Mouse (Mus musculus): Measurements from ENCODE around the gene Notch3. TPM values are rescaled to one million over a fixed set of nuclear protein-coding genes. Genes with fewer than 3 reads are reported as not detected.

Gene Notch3
- polyA plus RNA-seq, 2 experiments = 0.22 to 0.66 TPM

DNA sequence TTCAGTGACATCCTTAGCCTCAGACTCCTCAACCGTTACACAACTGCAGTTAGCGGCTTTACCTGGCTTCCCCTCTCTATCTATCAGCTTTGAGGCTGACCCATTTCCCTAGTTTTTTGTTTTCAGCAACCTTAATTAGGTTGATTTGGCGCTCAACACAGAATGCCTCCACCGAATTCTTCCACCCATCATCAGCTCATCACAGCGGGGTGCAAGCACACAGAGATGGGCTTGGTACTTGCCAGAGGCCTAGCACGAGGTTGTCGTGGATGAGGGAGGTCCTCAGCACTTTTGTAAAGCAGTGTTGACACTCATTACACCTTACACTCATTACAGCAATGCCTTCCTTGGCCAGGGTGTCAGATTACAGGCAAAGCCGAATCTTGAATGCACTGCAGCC lies 16.4 kb upstream of the Notch3 start:
- Histone ChIP-seq H3K4me2 (ENCODE audit: low read depth) (no peak overlapping the region), H3K27ac (no peak overlapping the region), H3K9me3 (ENCODE audit: control insufficient read depth, low read length) (no peaks in the 10 kb centered on the region), H3K9ac (replicated peaks) (no peak overlapping the region), H3K4me1 (replicated peaks; ENCODE audit: control insufficient read depth in 2 of 2, insufficient read depth in 2 of 2, low read length in 1 of 2) (no peaks in the 10 kb centered on the region), H3K36me3 (replicated peaks; ENCODE audit: control insufficient read depth, insufficient read depth, low read depth) (no peaks in the 10 kb centered on the region), H3K4me3 (ENCODE audit: insufficient read depth in 1 of 2, low read depth in 2 of 2, low read length in 2 of 2) (no peak overlapping the region), H3K27me3 (ENCODE audit: control insufficient read depth, insufficient read depth, low read length) (peaks cover 1% of the 10 kb centered on the region; the same call in 1 of the 2 replicates)
- WGBS (ENCODE audit: insufficient replicate concordance) = 41% methylated on average over 8 of the region's 8 CpGs
- no peak for DNase-seq (ENCODE audit: low read depth in 3 of 3, low spot score in 3 of 3)
- no peak for ATAC-seq (ENCODE audit: insufficient read depth)
- TF ChIP-seq CTCF (IDR thresholded peaks at IDR 0.05; ENCODE audit: low read depth) (no peak), EP300 (IDR thresholded peaks at IDR 0.05; ENCODE audit: low read depth) (no peak)

DNA sequence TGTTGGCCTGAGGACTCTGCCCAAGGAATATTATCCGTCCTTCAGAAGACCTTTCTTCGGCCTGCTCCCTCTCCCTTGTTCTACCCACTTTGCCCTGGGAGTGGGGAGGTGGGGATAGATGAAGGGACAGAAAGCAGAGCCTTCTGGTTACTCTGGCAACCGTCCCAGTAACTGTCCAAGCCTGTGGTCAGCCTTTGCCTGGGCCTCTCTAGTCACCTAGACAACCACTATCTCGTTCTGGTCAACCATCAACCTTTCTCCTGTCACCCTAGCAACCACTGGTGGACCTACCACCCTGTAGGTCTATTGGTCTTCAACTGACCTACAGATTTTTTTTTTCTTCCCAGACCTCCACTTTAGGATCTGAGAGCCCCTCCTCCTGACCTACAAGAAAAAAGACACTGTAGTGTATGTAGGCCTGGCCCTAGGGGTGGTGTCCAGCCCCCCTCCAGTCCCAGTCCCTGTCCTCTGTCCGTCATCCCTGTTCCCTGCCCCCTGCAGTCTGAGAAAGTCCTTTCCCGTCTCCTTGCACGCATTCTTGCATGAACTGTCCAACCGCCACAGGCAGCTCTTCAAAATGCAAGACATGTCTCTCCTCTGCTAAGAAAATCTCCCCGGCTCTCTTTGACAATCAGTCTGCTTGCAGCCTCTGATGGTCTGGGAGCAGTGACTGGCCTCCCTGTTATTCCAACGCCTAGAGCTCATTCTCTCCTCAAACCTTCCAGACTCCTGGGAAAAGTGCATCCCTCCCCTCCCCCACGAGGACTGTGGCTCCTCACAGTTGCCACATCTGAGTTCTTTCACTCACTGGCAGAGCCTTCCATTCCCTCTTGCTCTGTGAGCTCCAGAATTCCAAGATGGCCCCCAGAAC lies 13.2 kb upstream of the Notch3 start:
- 50% methylated on average over 11 of the region's 11 CpGs for WGBS (ENCODE audit: insufficient replicate concordance)
- no peak for ATAC-seq (ENCODE audit: insufficient read depth)
- Histone ChIP-seq H3K27me3 (ENCODE audit: control insufficient read depth, insufficient read depth, low read length) (no peaks in the 10 kb centered on the region), H3K4me1 (replicated peaks; ENCODE audit: control insufficient read depth in 2 of 2, insufficient read depth in 2 of 2, low read length in 1 of 2) (no peaks in the 10 kb centered on the region), H3K4me3 (ENCODE audit: insufficient read depth in 1 of 2, low read depth in 2 of 2, low read length in 2 of 2) (no peak overlapping the region), H3K4me2 (ENCODE audit: low read depth) (no peak overlapping the region), H3K9ac (replicated peaks) (no peak overlapping the region), H3K27ac (no peak overlapping the region), H3K9me3 (ENCODE audit: control insufficient read depth, low read length) (no peaks in the 10 kb centered on the region), H3K36me3 (replicated peaks; ENCODE audit: control insufficient read depth, insufficient read depth, low read depth) (no peaks in the 10 kb centered on the region)
- TF ChIP-seq CTCF (IDR thresholded peaks at IDR 0.05; ENCODE audit: low read depth) (no peak), EP300 (IDR thresholded peaks at IDR 0.05; ENCODE audit: low read depth) (no peak)
- DNase-seq (ENCODE audit: low read depth in 3 of 3, low spot score in 3 of 3) = no peak

DNA sequence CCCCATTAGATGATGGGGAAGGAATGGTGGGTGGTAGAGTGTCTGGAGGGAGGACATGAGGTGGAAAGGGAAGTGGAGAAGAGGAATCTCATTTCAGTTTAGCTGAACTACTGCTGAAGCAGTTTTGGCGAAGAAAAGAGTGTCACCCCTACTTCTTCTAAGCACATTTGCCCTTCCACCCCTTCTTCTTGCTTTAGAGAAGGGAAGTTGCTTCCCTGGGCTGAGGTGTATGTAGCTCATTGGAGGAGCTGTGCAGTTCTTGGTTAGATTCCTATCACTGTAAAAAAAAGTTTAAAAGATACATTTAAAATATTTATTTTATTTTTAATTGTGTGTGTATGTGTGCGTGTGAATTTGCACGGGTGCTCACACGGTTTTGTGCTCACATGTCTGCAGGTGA lies 10.3 kb upstream of the Notch3 start:
- WGBS (ENCODE audit: insufficient replicate concordance) = 68% methylated on average over 4 of the region's 4 CpGs

DNA sequence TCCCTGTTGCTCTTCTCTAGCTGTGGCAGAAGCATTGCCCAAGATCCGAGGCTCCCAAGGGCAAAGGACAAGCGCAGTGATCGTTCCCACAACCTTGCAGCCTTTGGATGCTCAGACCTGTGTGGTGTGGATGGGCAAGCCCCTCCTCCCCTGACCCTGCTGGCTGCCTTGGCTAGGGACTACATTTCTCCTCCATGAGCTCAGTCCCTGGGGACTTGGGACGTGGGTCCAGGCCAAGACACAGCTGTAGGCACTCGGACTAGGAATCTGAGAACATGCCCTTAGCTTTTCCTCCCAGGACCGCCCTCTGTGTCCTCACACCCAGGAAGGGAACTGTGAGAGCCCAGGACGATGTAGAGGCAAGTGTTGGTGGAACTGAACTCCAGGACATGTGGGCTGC lies 6.5 kb upstream of the Notch3 start:
- ATAC-seq (ENCODE audit: insufficient read depth) = no peak
- Histone ChIP-seq H3K9me3 (ENCODE audit: control insufficient read depth, low read length) (no peaks in the 10 kb centered on the region), H3K4me2 (ENCODE audit: low read depth) (no peak overlapping the region), H3K9ac (replicated peaks) (no peak overlapping the region), H3K4me3 (ENCODE audit: insufficient read depth in 1 of 2, low read depth in 2 of 2, low read length in 2 of 2) (no peak overlapping the region), H3K36me3 (replicated peaks; ENCODE audit: control insufficient read depth, insufficient read depth, low read depth) (no peaks in the 10 kb centered on the region), H3K27me3 (ENCODE audit: control insufficient read depth, insufficient read depth, low read length) (no peaks in the 10 kb centered on the region), H3K4me1 (replicated peaks; ENCODE audit: control insufficient read depth in 2 of 2, insufficient read depth in 2 of 2, low read length in 1 of 2) (peaks cover 11 to 14% of the 10 kb centered on the region in 2 experiments), H3K27ac (no peak overlapping the region)
- no peak for DNase-seq (ENCODE audit: low read depth in 3 of 3, low spot score in 3 of 3)
- 56% methylated on average over 7 of the region's 7 CpGs for WGBS (ENCODE audit: insufficient replicate concordance)
- TF ChIP-seq CTCF (IDR thresholded peaks at IDR 0.05; ENCODE audit: low read depth) (no peak), EP300 (IDR thresholded peaks at IDR 0.05; ENCODE audit: low read depth) (no peak)

More for the DNA sequence above, 10.3 kb upstream of the Notch3 start:
- Histone ChIP-seq H3K27ac (no peak overlapping the region), H3K4me3 (ENCODE audit: insufficient read depth in 1 of 2, low read depth in 2 of 2, low read length in 2 of 2) (no peak overlapping the region), H3K4me2 (ENCODE audit: low read depth) (no peak overlapping the region), H3K9ac (replicated peaks) (no peak overlapping the region), H3K4me1 (replicated peaks; ENCODE audit: control insufficient read depth in 2 of 2, insufficient read depth in 2 of 2, low read length in 1 of 2) (no peaks in the 10 kb centered on the region), H3K9me3 (ENCODE audit: control insufficient read depth, low read length) (no peaks in the 10 kb centered on the region), H3K36me3 (replicated peaks; ENCODE audit: control insufficient read depth, insufficient read depth, low read depth) (no peaks in the 10 kb centered on the region), H3K27me3 (ENCODE audit: control insufficient read depth, insufficient read depth, low read length) (no peaks in the 10 kb centered on the region)
- no peak for TF ChIP-seq EP300 (IDR thresholded peaks at IDR 0.05; ENCODE audit: low read depth)
- TF ChIP-seq CTCF (IDR thresholded peaks at IDR 0.05; ENCODE audit: low read depth) = no peak
- DNase-seq (ENCODE audit: low read depth in 3 of 3, low spot score in 3 of 3) (no peak), ATAC-seq (ENCODE audit: insufficient read depth) (no peak)

DNA sequence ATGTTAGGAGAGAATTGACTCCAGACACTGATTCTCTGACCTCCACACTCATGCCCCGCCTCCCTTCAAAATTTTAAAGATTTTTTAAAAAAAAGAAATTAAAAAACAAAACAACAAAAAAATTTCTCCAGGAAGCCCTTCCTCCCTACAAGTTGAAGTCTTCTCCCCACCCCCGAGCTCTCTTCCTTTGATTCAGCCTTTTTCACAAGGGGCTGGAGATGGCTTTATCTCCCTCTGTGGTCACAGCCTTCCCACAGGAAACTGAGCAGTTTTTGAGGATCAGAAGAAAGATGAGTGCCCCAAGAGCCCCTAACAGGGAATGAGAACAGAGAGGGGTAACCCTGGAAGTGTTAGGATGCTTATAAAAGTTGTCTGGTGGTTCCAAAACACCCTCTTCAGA lies 5.8 kb upstream of the Notch3 start:
- Histone ChIP-seq H3K9me3 (ENCODE audit: control insufficient read depth, low read length) (no peaks in the 10 kb centered on the region), H3K27ac (no peak overlapping the region), H3K36me3 (replicated peaks; ENCODE audit: control insufficient read depth, insufficient read depth, low read depth) (no peaks in the 10 kb centered on the region), H3K4me1 (replicated peaks; ENCODE audit: control insufficient read depth in 2 of 2, insufficient read depth in 2 of 2, low read length in 1 of 2) (peaks cover 11 to 14% of the 10 kb centered on the region in 2 experiments), H3K27me3 (ENCODE audit: control insufficient read depth, insufficient read depth, low read length) (peaks cover under 1% of the 10 kb centered on the region; the same call in 1 of the 2 replicates), H3K4me3 (ENCODE audit: insufficient read depth in 1 of 2, low read depth in 2 of 2, low read length in 2 of 2) (no peak overlapping the region), H3K4me2 (ENCODE audit: low read depth) (no peak overlapping the region), H3K9ac (replicated peaks) (no peak overlapping the region)
- WGBS (ENCODE audit: insufficient replicate concordance) = 36% methylated on average over 2 of the region's 2 CpGs
- TF ChIP-seq EP300 (IDR thresholded peaks at IDR 0.05; ENCODE audit: low read depth) (no peak), CTCF (IDR thresholded peaks at IDR 0.05; ENCODE audit: low read depth) (no peak)
- DNase-seq (ENCODE audit: low read depth in 3 of 3, low spot score in 3 of 3) (no peak), ATAC-seq (ENCODE audit: insufficient read depth) (no peak)
